Mouse (Mus musculus): ENCODE results near the gene Mgat5. TPM values are rescaled to one million over a fixed set of nuclear protein-coding genes. Genes with fewer than 3 reads are reported as not detected.

The Mgat5 gene
- polyA plus RNA-seq, 1 experiment: 2.2 TPM

DNA sequence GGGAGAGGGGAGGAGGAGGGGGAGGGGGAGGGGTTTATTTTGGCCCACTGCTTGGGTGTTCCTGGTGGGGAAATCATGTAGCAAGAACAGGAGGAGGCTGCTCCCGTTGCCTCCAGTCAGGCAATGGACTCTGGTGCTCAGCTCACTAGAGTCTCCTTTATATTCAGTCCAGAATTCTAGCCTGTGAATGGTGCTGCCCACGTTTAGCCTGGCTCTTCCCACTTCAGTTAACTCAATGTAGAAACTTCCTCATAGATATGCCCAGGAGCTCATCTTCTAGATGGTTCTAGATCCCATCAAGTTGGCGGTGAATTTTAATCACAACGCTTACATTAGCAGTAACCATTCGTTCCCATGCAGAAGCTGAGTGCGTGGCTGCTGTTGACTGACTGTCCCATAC is 123.0 kb downstream of the Mgat5 start:
- H3ac ChIP-seq (ENCODE audit: control insufficient read depth, insufficient read length): no peak overlapping the region
- H3K36me3 ChIP-seq (ENCODE audit: control insufficient read depth, insufficient read depth): no peaks in the 10 kb centered on the region
- H3K27me3 ChIP-seq (ENCODE audit: control insufficient read depth, insufficient read depth, insufficient read length): no peaks in the 10 kb centered on the region
- TF ChIP-seq MYOD1 (IDR thresholded peaks at IDR 0.05; ENCODE audit: control insufficient read depth in 1 of 3, insufficient read length in 2 of 3, low read depth in 2 of 3) (no peak), SRF (IDR thresholded peaks at IDR 0.05; ENCODE audit: control insufficient read depth, insufficient read length, low read depth) (no peak), POLR2A (IDR thresholded peaks at IDR 0.05; ENCODE audit: insufficient read length, low read depth) (no peak), CEBPB (IDR thresholded peaks at IDR 0.05; ENCODE audit: insufficient read depth, poor library complexity, severe bottlenecking) (no peak), MAX (IDR thresholded peaks at IDR 0.05; ENCODE audit: low read depth) (no peak), TCF12 (IDR thresholded peaks at IDR 0.05; ENCODE audit: insufficient read depth, poor library complexity, severe bottlenecking) (no peak), USF1 (IDR thresholded peaks at IDR 0.05; ENCODE audit: low read depth) (no peak)
- no peak overlapping the region for H3K4me2 ChIP-seq (ENCODE audit: low read depth)
- no peak overlapping the region for H3K4me3 ChIP-seq
- H3K79me2 ChIP-seq (ENCODE audit: control insufficient read depth, insufficient read depth): no peaks in the 10 kb centered on the region

DNA sequence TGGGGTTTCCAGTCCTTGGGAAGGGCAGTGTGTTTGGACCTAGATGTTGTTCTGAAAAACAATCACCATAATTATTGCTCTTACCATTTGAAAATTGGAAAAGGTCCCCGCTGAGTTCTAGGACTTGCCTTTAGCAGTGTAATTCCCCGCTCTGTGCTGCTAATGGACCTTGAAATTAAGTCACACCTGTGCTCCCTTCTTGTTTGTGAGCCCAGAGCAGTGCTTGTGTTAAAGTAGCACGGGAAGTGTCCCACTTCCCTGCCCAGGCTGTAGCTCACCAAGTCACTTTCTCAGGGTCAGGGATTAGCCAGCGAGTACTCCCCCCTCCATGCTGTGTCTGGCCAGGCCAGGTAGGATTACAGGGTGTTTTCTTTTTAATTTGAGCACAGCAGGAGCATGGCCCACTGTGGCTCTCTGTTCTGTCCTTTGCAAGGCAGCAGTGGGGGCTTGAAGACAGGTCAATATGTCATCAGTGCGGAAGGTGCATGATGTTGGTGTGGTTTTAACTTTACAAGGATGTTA is 123.6 kb downstream of the Mgat5 start:
- Histone ChIP-seq H3K36me3 (ENCODE audit: control insufficient read depth, insufficient read depth) (no peaks in the 10 kb centered on the region), H3ac (ENCODE audit: control insufficient read depth, insufficient read length) (no peak overlapping the region), H3K4me3 (no peak overlapping the region), H3K4me2 (ENCODE audit: low read depth) (no peak overlapping the region), H3K79me2 (ENCODE audit: control insufficient read depth, insufficient read depth) (no peaks in the 10 kb centered on the region), H3K27me3 (ENCODE audit: control insufficient read depth, insufficient read depth, insufficient read length) (no peaks in the 10 kb centered on the region)
- TF ChIP-seq MAX (IDR thresholded peaks at IDR 0.05; ENCODE audit: low read depth) (no peak), E2F4 (IDR thresholded peaks at IDR 0.05; ENCODE audit: insufficient read depth) (no peak), MYOD1 (IDR thresholded peaks at IDR 0.05; ENCODE audit: control insufficient read depth in 1 of 3, insufficient read length in 2 of 3, low read depth in 2 of 3) (no peak), REST (IDR thresholded peaks at IDR 0.05; ENCODE audit: insufficient read depth, insufficient read length) (no peak), TCF3 (IDR thresholded peaks at IDR 0.05; ENCODE audit: insufficient read length, low read depth) (no peak), CEBPB (IDR thresholded peaks at IDR 0.05; ENCODE audit: insufficient read depth, poor library complexity, severe bottlenecking) (no peak), SRF (IDR thresholded peaks at IDR 0.05; ENCODE audit: control insufficient read depth, insufficient read length, low read depth) (no peak)

DNA sequence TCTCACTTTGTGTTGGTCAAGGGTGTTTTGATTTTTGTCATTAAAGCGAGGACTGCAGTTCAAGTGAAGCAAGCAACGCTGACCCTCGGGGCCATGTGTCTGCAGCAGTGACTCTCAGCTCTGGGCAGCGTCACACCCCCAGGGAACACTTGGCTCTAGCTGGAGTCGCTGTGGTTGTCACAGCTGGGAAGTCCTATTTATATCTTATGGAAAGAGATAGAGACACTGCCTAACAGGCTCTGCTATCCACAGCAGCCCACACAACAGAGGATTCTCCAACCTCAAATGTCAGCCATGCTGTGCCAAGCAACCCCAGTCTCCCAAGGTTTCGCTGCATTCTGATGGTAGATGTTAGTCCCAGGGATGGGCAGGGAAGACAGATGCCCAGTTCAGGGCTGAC is 125.0 kb downstream of the Mgat5 start:
- no peak overlapping the region for H3K4me3 ChIP-seq
- no peak overlapping the region for H3ac ChIP-seq (ENCODE audit: control insufficient read depth, insufficient read length)
- H3K79me2 ChIP-seq (ENCODE audit: control insufficient read depth, insufficient read depth): no peaks in the 10 kb centered on the region
- no peak overlapping the region for H3K4me2 ChIP-seq (ENCODE audit: low read depth)
- no peaks in the 10 kb centered on the region for H3K36me3 ChIP-seq (ENCODE audit: control insufficient read depth, insufficient read depth)
- H3K27me3 ChIP-seq (ENCODE audit: control insufficient read depth, insufficient read depth, insufficient read length): no peaks in the 10 kb centered on the region
- TF ChIP-seq POLR2A (IDR thresholded peaks at IDR 0.05; ENCODE audit: insufficient read length, low read depth): no peak
- TF ChIP-seq MYOG (IDR thresholded peaks at IDR 0.05; ENCODE audit: control insufficient read depth in 1 of 3, insufficient read depth in 1 of 3, insufficient read length in 2 of 3, low read depth in 2 of 3): peak in 2 of 3 experiments; percentile 24 to 62
- peak in 1 of 3 experiments; percentile 63 for TF ChIP-seq MYOD1 (IDR thresholded peaks at IDR 0.05; ENCODE audit: control insufficient read depth in 1 of 3, insufficient read length in 2 of 3, low read depth in 2 of 3)

DNA sequence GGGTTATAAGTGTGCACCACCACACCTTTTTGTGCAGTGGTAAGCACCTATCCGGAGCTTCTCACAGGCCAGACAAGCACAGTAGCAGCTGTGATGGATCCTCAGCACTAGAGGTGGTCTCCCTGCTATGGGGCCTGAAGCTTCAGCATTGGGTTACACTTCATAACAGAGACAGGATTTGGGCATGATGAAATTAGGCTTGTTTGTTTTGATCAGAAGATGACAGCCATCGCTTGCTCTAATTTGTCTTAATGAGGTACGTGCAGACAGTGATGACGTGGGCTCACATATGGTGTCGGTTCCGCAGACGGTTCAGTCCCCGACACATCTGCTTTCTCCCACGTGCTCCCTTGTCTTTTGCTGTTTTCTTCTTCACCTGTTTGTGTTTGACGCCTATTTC is 132.9 kb downstream of the Mgat5 start:
- Histone ChIP-seq H3K4me2 (ENCODE audit: low read depth) (no peak overlapping the region), H3K4me3 (no peak overlapping the region), H3K36me3 (ENCODE audit: control insufficient read depth, insufficient read depth) (no peaks in the 10 kb centered on the region), H3K79me2 (ENCODE audit: control insufficient read depth, insufficient read depth) (no peaks in the 10 kb centered on the region), H3K27me3 (ENCODE audit: control insufficient read depth, insufficient read depth, insufficient read length) (no peaks in the 10 kb centered on the region), H3ac (ENCODE audit: control insufficient read depth, insufficient read length) (no peak overlapping the region)
- TF ChIP-seq MAX (IDR thresholded peaks at IDR 0.05; ENCODE audit: low read depth) (no peak), POLR2AphosphoS2 (IDR thresholded peaks at IDR 0.05; ENCODE audit: insufficient read length, low read depth) (no peak), MYOD1 (IDR thresholded peaks at IDR 0.05; ENCODE audit: control insufficient read depth in 1 of 3, insufficient read length in 2 of 3, low read depth in 2 of 3) (peak in 2 of 3 experiments; percentile 61 to 78), USF1 (IDR thresholded peaks at IDR 0.05; ENCODE audit: low read depth) (no peak), MYOG (IDR thresholded peaks at IDR 0.05; ENCODE audit: control insufficient read depth in 1 of 3, insufficient read depth in 1 of 3, insufficient read length in 2 of 3, low read depth in 2 of 3) (peak in 2 of 3 experiments; percentile 35 to 77), TCF12 (IDR thresholded peaks at IDR 0.05; ENCODE audit: insufficient read depth, poor library complexity, severe bottlenecking) (no peak), E2F4 (IDR thresholded peaks at IDR 0.05; ENCODE audit: insufficient read depth) (no peak), TCF3 (IDR thresholded peaks at IDR 0.05; ENCODE audit: insufficient read length, low read depth) (peak; percentile 9), REST (IDR thresholded peaks at IDR 0.05; ENCODE audit: insufficient read depth, insufficient read length) (no peak), SRF (IDR thresholded peaks at IDR 0.05; ENCODE audit: control insufficient read depth, insufficient read length, low read depth) (no peak)

DNA sequence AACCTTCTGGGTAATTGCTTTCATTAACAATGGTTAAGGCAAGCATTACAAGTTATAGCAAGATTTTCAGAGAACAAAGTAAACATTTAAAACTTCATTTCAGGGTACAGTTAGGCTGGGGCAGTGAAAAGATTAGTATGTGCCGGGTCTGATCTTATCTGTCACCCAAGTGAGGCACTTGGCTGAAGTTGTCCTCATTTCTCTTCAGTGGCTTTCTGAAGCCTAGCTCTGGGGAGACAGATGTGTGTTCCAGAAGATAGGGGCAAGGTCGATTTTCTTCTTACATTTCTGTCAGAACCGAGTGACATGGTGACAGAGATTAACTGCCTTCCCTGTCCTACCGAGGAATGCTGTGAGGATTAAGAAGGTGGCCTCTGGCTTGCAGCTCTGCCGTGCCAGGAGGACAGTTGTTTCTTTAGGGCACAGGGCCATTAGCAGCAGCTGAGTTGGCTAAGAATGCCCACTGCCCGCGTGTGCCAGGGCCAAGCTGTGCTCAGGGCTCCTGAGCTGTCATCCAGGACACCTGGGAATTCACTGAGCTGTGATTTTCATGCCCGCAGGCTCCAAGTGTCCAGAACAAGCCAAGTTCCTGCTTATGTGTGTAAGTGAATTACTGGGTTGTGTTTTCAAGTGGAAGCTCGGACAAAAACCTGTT is 134.1 kb downstream of the Mgat5 start:
- H3ac ChIP-seq (ENCODE audit: control insufficient read depth, insufficient read length): no peak overlapping the region
- H3K4me3 ChIP-seq: no peak overlapping the region
- TF ChIP-seq POLR2AphosphoS2 (IDR thresholded peaks at IDR 0.05; ENCODE audit: insufficient read length, low read depth) (no peak), CEBPB (IDR thresholded peaks at IDR 0.05; ENCODE audit: insufficient read depth, poor library complexity, severe bottlenecking) (peak; percentile 19; the same call in 1 of the 2 replicates), MYOD1 (IDR thresholded peaks at IDR 0.05; ENCODE audit: control insufficient read depth in 1 of 3, insufficient read length in 2 of 3, low read depth in 2 of 3) (peak; percentile 58 to 97 (median 70)), E2F4 (IDR thresholded peaks at IDR 0.05; ENCODE audit: insufficient read depth) (no peak), TCF3 (IDR thresholded peaks at IDR 0.05; ENCODE audit: insufficient read length, low read depth) (peak; percentile 96), TCF12 (IDR thresholded peaks at IDR 0.05; ENCODE audit: insufficient read depth, poor library complexity, severe bottlenecking) (peak; percentile 91), MAX (IDR thresholded peaks at IDR 0.05; ENCODE audit: low read depth) (no peak), MYOG (IDR thresholded peaks at IDR 0.05; ENCODE audit: control insufficient read depth in 1 of 3, insufficient read depth in 1 of 3, insufficient read length in 2 of 3, low read depth in 2 of 3) (peak; percentile 89 to 99 (median 94))
- no peaks in the 10 kb centered on the region for H3K27me3 ChIP-seq (ENCODE audit: control insufficient read depth, insufficient read depth, insufficient read length)
- no peaks in the 10 kb centered on the region for H3K36me3 ChIP-seq (ENCODE audit: control insufficient read depth, insufficient read depth)
- no peak overlapping the region for H3K4me2 ChIP-seq (ENCODE audit: low read depth)
- H3K79me2 ChIP-seq (ENCODE audit: control insufficient read depth, insufficient read depth): no peaks in the 10 kb centered on the region
